Mouse (Mus musculus): ENCODE measurements at regions not wholly inside any gene's neighbourhood (a gene's known extent, or its start where the extent isn't known, plus 50 kb on each side); places are given as distances from the start of the nearest gene placed in this dataset.

- Histone ChIP-seq H3K36me3 (ENCODE audit: control insufficient read depth, insufficient read depth, low read length) (no peaks in the 10 kb centered on the region), H3K27ac (replicated peaks; ENCODE audit: low read depth, low read length) (no peak overlapping the region), H3K4me1 (ENCODE audit: control insufficient read depth, insufficient read depth, low read length) (no peaks in the 10 kb centered on the region), H3K9me3 (ENCODE audit: control insufficient read depth, low read length) (no peaks in the 10 kb centered on the region), H3K4me3 (replicated peaks; ENCODE audit: low read depth, low read length) (no peak overlapping the region), H3K4me2 (ENCODE audit: low read length) (no peak overlapping the region), H3K9ac (replicated peaks; ENCODE audit: low read length) (no peak overlapping the region), H3K27me3 (ENCODE audit: control insufficient read depth, insufficient read depth, low read length) (no peaks in the 10 kb centered on the region)
- no peak for ATAC-seq (ENCODE audit: low FRiP score, low TSS enrichment)
- DNase-seq, result no peak
- 87% methylated on average over 2 of the region's 2 CpGs for WGBS
Observed at GRCm38 (mm10) chr14:9492228-9492627, 826.2 kb upstream of the 4930452B06Rik start.

DNA sequence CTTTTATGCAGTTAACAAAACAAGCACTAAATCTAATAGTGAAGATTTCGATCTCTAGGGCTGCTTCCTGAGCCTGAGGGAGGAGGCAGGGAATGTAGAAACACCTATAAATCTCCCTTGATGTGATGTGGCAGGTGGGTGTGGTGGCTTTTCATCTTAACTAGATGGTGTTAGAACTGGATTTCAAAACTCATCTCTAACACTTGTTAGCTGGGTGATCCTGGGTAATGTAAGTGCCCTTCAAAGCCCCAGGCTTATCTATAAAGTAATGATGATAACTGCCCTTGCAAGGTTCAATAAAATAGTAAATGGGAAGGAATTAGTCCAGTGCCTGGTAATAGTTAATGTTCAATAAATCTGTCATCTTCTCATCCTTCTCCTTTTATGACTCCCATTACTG, 822.5 kb upstream of the 4930452B06Rik start:
- no peak for ATAC-seq (ENCODE audit: low FRiP score, low TSS enrichment)

GRCm38 (mm10) chr14:9478981-9479380, 812.9 kb upstream of the 4930452B06Rik start:
- H3K4me2 ChIP-seq (ENCODE audit: low read length), result no peak overlapping the region
- no peaks in the 10 kb centered on the region for H3K36me3 ChIP-seq (ENCODE audit: control insufficient read depth, insufficient read depth, low read length)
- H3K9ac ChIP-seq (replicated peaks; ENCODE audit: low read length), result no peak overlapping the region
- no peaks in the 10 kb centered on the region for H3K4me1 ChIP-seq (ENCODE audit: control insufficient read depth, insufficient read depth, low read length)
- H3K27ac ChIP-seq (replicated peaks; ENCODE audit: low read depth, low read length), result no peak overlapping the region
- H3K27me3 ChIP-seq (ENCODE audit: control insufficient read depth, insufficient read depth, low read length), result no peaks in the 10 kb centered on the region
- H3K9me3 ChIP-seq (ENCODE audit: control insufficient read depth, low read length), result no peaks in the 10 kb centered on the region
- no peak overlapping the region for H3K4me3 ChIP-seq (replicated peaks; ENCODE audit: low read depth, low read length)
- ATAC-seq (ENCODE audit: low FRiP score, low TSS enrichment) (no peak), DNase-seq (no peak)

More for the DNA sequence above, 822.5 kb upstream of the 4930452B06Rik start:
- H3K27me3 ChIP-seq (ENCODE audit: control insufficient read depth, insufficient read depth, low read length), result no peaks in the 10 kb centered on the region
- H3K9ac ChIP-seq (replicated peaks; ENCODE audit: low read length), result no peak overlapping the region
- no peaks in the 10 kb centered on the region for H3K36me3 ChIP-seq (ENCODE audit: control insufficient read depth, insufficient read depth, low read length)
- H3K9me3 ChIP-seq (ENCODE audit: control insufficient read depth, low read length), result no peaks in the 10 kb centered on the region
- H3K4me3 ChIP-seq (replicated peaks; ENCODE audit: low read depth, low read length), result no peak overlapping the region
- H3K4me1 ChIP-seq (ENCODE audit: control insufficient read depth, insufficient read depth, low read length), result no peaks in the 10 kb centered on the region
- H3K27ac ChIP-seq (replicated peaks; ENCODE audit: low read depth, low read length), result no peak overlapping the region
- H3K4me2 ChIP-seq (ENCODE audit: low read length), result no peak overlapping the region
- no peak for DNase-seq
- WGBS, result 57% methylated on average over 1 of the region's 1 CpGs

- Histone ChIP-seq H3K9ac (replicated peaks; ENCODE audit: low read length) (no peak overlapping the region), H3K4me1 (ENCODE audit: control insufficient read depth, insufficient read depth, low read length) (no peaks in the 10 kb centered on the region), H3K27me3 (ENCODE audit: control insufficient read depth, insufficient read depth, low read length) (no peaks in the 10 kb centered on the region), H3K4me2 (ENCODE audit: low read length) (no peak overlapping the region), H3K9me3 (ENCODE audit: control insufficient read depth, low read length) (no peaks in the 10 kb centered on the region), H3K36me3 (ENCODE audit: control insufficient read depth, insufficient read depth, low read length) (no peaks in the 10 kb centered on the region), H3K4me3 (replicated peaks; ENCODE audit: low read depth, low read length) (no peak overlapping the region), H3K27ac (replicated peaks; ENCODE audit: low read depth, low read length) (no peak overlapping the region)
- 47% methylated on average over 7 of the region's 7 CpGs for WGBS
- ATAC-seq (ENCODE audit: low FRiP score, low TSS enrichment), result no peak
- DNase-seq, result no peak
Observed at GRCm38 (mm10) chr14:9475169-9475568, 809.1 kb upstream of the 4930452B06Rik start.

GRCm38 (mm10) chr14:9469686-9470085, 803.6 kb upstream of the 4930452B06Rik start:
- no peak for ATAC-seq (ENCODE audit: low FRiP score, low TSS enrichment)
- Histone ChIP-seq H3K27ac (replicated peaks; ENCODE audit: low read depth, low read length) (no peak overlapping the region), H3K9me3 (ENCODE audit: control insufficient read depth, low read length) (no peaks in the 10 kb centered on the region)

GRCm38 (mm10) chr14:9468654-9469053, 802.6 kb upstream of the 4930452B06Rik start:
- Histone ChIP-seq H3K4me2 (ENCODE audit: low read length) (no peak overlapping the region), H3K9me3 (ENCODE audit: control insufficient read depth, low read length) (no peaks in the 10 kb centered on the region), H3K4me3 (replicated peaks; ENCODE audit: low read depth, low read length) (no peak overlapping the region), H3K9ac (replicated peaks; ENCODE audit: low read length) (no peak overlapping the region), H3K27me3 (ENCODE audit: control insufficient read depth, insufficient read depth, low read length) (no peaks in the 10 kb centered on the region), H3K4me1 (ENCODE audit: control insufficient read depth, insufficient read depth, low read length) (no peaks in the 10 kb centered on the region), H3K36me3 (ENCODE audit: control insufficient read depth, insufficient read depth, low read length) (no peaks in the 10 kb centered on the region), H3K27ac (replicated peaks; ENCODE audit: low read depth, low read length) (no peak overlapping the region)
- DNase-seq (no peak), ATAC-seq (ENCODE audit: low FRiP score, low TSS enrichment) (no peak)
- 83% methylated on average over 3 of the region's 3 CpGs for WGBS

More at GRCm38 (mm10) chr14:9469686-9470085, 803.6 kb upstream of the 4930452B06Rik start:
- no peaks in the 10 kb centered on the region for H3K27me3 ChIP-seq (ENCODE audit: control insufficient read depth, insufficient read depth, low read length)
- DNase-seq, result no peak
- H3K4me2 ChIP-seq (ENCODE audit: low read length), result no peak overlapping the region
- H3K4me3 ChIP-seq (replicated peaks; ENCODE audit: low read depth, low read length), result no peak overlapping the region
- H3K4me1 ChIP-seq (ENCODE audit: control insufficient read depth, insufficient read depth, low read length), result no peaks in the 10 kb centered on the region
- H3K9ac ChIP-seq (replicated peaks; ENCODE audit: low read length), result no peak overlapping the region
- no peaks in the 10 kb centered on the region for H3K36me3 ChIP-seq (ENCODE audit: control insufficient read depth, insufficient read depth, low read length)

- Histone ChIP-seq H3K9me3 (ENCODE audit: control insufficient read depth, low read length) (no peaks in the 10 kb centered on the region), H3K27me3 (ENCODE audit: control insufficient read depth, insufficient read depth, low read length) (no peaks in the 10 kb centered on the region), H3K9ac (replicated peaks; ENCODE audit: low read length) (no peak overlapping the region), H3K4me3 (replicated peaks; ENCODE audit: low read depth, low read length) (no peak overlapping the region), H3K36me3 (ENCODE audit: control insufficient read depth, insufficient read depth, low read length) (no peaks in the 10 kb centered on the region), H3K4me2 (ENCODE audit: low read length) (no peak overlapping the region), H3K27ac (replicated peaks; ENCODE audit: low read depth, low read length) (no peak overlapping the region), H3K4me1 (ENCODE audit: control insufficient read depth, insufficient read depth, low read length) (no peaks in the 10 kb centered on the region)
- 70% methylated on average over 7 of the region's 7 CpGs for WGBS
- DNase-seq, result no peak
- no peak for ATAC-seq (ENCODE audit: low FRiP score, low TSS enrichment)
Observed at GRCm38 (mm10) chr14:9467690-9468458, 801.8 kb upstream of the 4930452B06Rik start.

DNA sequence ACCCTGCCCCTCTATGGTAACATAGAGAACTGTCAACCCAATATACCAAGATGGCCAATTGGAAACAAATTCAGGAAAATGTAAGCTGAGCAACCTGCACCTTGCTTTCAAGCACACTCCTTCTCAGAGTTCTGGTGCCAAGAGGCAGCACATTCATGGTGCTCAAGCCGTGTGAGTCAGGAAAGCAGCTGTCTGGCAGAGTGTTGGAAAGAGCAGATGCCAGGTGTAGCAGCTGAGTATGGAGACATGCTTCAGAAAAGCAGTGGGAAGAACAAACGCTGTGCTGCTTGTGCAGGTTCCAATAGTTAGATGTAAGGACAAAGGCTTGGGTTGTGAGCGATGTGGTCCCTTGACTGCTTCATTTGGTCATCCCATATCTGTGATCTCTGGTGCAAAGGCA, 794.0 kb upstream of the 4930452B06Rik start:
- no peaks in the 10 kb centered on the region for H3K9me3 ChIP-seq (ENCODE audit: control insufficient read depth, low read length)
- H3K4me1 ChIP-seq (ENCODE audit: control insufficient read depth, insufficient read depth, low read length), result no peaks in the 10 kb centered on the region
- H3K4me2 ChIP-seq (ENCODE audit: low read length), result no peak overlapping the region
- no peaks in the 10 kb centered on the region for H3K27me3 ChIP-seq (ENCODE audit: control insufficient read depth, insufficient read depth, low read length)
- DNase-seq, result no peak
- no peak overlapping the region for H3K4me3 ChIP-seq (replicated peaks; ENCODE audit: low read depth, low read length)
- no peak for ATAC-seq (ENCODE audit: low FRiP score, low TSS enrichment)
- H3K9ac ChIP-seq (replicated peaks; ENCODE audit: low read length), result no peak overlapping the region
- no peaks in the 10 kb centered on the region for H3K36me3 ChIP-seq (ENCODE audit: control insufficient read depth, insufficient read depth, low read length)
- 91% methylated on average over 3 of the region's 3 CpGs for WGBS
- no peak overlapping the region for H3K27ac ChIP-seq (replicated peaks; ENCODE audit: low read depth, low read length)

DNA sequence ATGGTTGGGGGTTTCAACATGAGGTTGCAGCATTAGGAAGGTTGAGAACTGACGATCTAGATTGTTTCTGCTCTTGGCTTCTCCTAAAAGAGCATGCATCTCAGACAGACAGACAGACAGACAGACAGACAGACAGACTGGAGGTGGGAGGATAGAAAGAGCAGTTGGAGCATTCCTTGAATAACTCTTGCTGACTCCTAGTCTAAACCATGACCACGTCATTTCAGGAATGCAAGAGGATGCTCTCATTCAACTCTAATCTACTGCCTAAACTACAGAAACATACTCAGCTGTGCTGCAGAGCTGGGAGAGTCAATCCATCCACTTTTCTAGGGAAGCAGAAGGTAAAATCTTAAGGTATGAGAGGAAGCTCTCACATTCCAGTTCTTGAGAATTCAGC, 792.8 kb upstream of the 4930452B06Rik start:
- no peaks in the 10 kb centered on the region for H3K9me3 ChIP-seq (ENCODE audit: control insufficient read depth, low read length)
- no peak overlapping the region for H3K9ac ChIP-seq (replicated peaks; ENCODE audit: low read length)
- no peak for ATAC-seq (ENCODE audit: low FRiP score, low TSS enrichment)
- 80% methylated on average over 2 of the region's 2 CpGs for WGBS
- no peaks in the 10 kb centered on the region for H3K36me3 ChIP-seq (ENCODE audit: control insufficient read depth, insufficient read depth, low read length)
- no peaks in the 10 kb centered on the region for H3K27me3 ChIP-seq (ENCODE audit: control insufficient read depth, insufficient read depth, low read length)
- DNase-seq, result no peak
- H3K4me2 ChIP-seq (ENCODE audit: low read length), result no peak overlapping the region
- no peak overlapping the region for H3K4me3 ChIP-seq (replicated peaks; ENCODE audit: low read depth, low read length)
- no peak overlapping the region for H3K27ac ChIP-seq (replicated peaks; ENCODE audit: low read depth, low read length)
- no peaks in the 10 kb centered on the region for H3K4me1 ChIP-seq (ENCODE audit: control insufficient read depth, insufficient read depth, low read length)

Measured in midbrain, embryonic 14.5 days (tissue).